Mouse (Mus musculus) granulocyte monocyte progenitor cell, adult 5-6 weeks (primary cell): ENCODE measurements around the gene Rnf169. TPM values are rescaled to one million over a fixed set of nuclear protein-coding genes. Genes with fewer than 3 reads are reported as not detected.
"Not testable (repeated sequence)": the region's sequence is repeated elsewhere in the genome, so short reads cannot be mapped to it uniquely, and the experiment has no call there.

Source experiments
- ATAC-seq: replicated peaks from 2 replicates; pipeline ENCODE4 v1.8.0; 2016; ENCODE audit warnings: mild to moderate bottlenecking, moderate TSS enrichment, inconsistent platforms; ENCODE audit not compliant: poor library complexity, severe bottlenecking
- total RNA-seq, 2 experiments: library from RNA; stranded (forward) in 1 of 2; stranded (reverse) in 1 of 2; fragments of 200-712, 200-1000 nt in 1 of 2; fragments of >200 nt in 1 of 2; fragmentation: Nextera tagmentation in 1 of 2; gene quantifications; 2 replicates each; pipeline ENCODE4 v1.2.3; 2014 to 2017

The Rnf169 gene
- total RNA-seq, 2 experiments from 2014 or later, result 15.2 to 17.9 TPM

DNA sequence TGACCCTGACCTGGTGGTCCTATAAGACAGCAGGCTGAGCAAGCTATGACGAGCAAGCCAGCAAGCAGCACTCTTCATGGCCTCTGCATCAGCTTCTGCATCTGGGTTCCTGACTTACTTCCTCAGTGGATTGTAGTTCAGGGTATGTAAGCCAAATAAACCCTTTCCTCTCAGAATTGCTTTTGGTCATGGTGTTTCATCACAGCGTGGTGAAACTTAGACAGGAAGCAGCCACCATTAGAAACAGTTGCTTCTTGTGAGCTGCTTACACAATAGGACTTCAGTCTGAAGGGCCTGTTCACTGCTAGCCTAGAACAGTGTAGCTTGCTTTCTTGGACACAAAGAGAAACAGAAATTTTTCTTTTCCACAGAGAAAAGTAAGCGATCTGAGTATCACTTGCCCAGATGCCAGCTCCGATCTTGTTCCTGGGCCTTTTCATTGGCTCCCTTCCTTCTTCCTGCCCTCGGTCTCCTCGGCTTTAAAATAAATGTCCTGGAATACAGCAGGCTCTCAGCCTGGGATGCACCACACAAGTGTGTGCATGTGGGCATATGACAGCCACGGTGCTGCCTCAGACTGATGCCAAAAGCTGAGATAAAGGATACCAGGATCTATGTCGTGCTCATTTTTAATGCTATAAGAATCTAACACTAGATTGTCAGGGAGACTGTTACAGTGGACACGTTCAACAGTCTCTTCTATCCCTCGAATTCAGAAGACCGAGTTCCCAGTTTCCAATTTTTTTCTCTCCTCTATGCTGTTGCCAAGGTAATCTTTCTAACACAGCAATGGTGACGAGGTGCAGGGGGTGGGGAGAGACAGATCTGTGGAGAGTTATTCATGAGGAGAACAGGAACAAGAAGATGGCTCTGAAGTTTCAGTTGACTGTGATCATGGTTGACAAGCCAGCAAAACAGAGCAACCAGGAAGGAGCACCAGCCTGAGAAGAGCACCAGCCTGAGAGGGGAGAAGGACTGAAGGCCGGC is 2.3 kb upstream of the Rnf169 start:
- ATAC-seq, result peak; percentile 61

DNA sequence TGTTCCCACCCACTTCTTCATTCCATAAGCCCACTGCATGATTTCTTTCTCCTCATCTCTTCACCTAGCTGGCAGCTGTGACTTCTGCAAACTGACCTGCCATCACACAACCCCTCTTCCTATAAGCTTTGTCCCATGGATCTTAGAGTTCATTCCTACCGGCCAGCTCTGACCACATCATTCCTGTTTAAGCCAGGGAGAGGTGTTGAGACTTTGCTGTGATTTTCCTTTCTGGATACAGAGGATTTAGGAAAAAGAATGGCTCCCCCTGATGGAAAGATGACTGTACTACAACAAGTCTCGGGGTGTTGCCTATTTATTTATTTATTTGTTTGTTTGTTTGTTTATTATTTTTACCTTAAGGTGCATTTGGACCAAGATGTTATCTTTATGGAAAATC is 1.1 kb upstream of the Rnf169 start:
- ATAC-seq, result no peak

DNA sequence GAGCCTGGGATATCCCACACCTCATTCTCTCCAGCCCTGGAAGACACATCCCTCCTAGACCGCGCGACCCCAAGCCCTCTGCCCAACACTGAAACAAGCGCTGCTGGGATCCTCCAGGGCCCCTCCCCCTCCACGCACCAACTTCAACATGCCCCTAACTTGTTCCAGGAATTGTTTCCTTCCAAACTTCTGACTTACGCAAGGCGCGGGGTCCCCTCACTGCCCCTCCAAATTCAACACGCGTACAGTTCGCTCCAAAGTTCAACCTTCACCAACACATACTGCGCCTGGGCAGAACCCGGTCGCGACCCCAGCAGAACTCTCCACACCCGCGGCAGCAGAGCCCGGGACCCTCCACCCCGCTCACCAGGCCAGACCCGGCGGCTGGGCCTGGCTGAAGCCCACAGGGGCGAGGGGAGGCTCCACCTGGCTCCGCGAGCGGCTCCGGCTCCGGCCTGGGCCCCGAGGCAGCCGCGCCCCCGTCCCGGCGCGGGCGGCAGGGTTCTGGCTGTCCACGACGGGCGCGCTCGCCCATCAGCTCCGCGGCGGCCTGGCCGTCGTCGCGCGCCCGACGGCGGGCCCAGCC is 609 bp downstream of the Rnf169 start:
- 0 out of 2 replicates have a peak, but pooled peaks have one; percentile 4 for ATAC-seq

DNA sequence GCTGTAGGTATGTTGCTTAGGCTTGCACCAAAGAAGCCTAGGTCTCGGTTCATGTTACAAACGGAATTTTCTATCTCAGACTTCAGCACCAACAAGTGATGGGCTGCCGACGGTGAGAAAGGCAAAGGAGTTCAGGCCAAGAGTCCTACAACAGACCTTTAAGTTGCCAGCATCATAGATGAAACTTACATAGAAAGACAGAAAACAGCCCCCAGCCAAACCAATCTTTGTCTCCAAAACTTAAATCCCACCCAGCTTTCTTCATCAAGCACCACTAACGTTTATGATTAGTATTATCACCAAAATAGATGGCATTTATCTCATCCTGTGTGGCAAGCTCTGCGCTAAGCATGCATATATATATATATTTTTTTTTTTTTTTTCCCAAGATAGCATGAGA is 1.2 kb downstream of the Rnf169 start:
- ATAC-seq, result no peak

DNA sequence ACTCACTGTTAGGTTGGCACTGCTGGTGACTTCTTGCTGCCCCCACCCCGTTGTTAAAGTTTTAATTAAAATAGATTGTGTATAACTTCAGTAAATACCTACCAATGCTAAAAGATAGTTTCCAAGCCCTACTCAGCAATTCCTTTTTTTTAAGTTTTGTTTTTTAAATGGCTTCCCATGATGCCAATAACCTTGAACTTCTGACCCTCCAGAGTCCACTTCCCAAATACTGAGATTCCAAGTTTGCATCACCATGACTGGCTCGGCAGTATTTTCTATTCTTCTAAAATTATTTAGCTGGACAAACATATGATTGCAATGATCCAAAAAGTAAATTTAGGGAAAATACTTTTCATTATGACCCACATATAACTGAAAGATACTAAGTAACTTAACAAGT is 2.2 kb downstream of the Rnf169 start:
- ATAC-seq, result no peak

DNA sequence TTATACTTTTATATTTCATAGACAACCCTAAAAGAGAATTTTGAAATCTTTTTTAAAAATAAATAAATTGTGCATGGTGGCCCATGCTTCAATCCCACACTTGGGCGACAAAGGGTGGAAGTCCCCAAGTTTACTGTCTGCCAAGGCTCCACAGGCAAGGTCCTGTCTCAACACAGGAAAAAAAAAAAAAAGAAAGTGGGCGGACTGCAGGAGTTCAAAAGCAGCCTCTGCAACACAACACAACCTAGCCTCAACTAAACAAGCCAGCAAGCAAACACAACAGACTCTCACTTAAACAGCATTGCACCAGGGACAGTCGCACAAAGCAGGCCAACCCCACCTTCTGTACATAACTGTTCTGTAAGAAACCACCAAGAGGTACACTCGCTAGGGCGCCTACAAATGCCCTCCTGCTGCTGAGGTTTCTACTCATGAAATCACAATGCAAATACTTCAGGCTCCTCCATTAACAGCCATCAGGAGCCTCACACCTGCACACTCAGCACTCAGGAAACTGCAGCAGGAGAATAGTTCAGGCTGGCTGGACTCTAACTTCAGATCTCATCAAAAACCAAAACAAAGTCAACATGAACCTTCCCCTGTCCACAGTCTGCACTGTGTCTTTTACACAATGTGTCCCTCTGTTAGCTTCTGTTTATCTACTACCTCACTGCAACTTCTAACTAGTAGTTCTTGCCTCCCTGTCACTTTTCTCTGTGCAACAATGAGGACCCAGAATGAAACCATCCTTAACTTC is 4.3 kb downstream of the Rnf169 start:
- peak; percentile 11; the same call in 1 of the 2 replicates for ATAC-seq

DNA sequence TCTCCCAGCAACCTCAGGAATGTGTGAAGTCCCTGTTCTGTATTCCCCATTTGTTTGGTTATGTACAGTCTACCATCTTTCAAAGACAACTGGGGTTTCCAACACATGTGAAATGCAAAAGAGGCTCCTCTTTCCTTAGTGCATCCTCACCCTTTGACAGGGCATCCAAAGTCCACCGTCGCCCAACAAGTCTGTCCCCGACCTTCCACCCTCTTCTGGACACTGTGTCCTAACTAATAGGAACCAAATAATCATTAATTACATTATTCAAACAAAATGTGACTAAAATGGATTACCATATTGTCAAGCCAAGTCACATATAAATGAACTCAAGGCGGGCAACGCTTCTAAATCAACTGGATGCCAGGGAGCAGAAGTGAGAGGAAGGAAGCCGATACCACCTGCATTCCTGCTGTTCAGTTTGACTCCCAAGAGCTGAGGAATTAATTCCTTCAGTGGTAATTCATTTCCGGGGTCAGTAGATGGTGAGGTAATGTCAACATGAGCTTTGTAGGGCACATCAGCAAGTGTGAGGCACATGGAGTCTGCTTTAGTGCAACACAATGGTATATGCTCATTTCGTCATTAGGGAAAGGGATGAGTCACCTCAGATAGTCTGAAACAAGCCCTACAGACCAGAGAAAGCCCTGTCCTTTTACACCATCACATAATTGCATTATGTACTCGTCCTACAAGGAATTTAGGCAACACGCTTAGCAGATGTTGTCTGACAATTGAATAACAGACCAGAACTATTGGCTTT is 5.9 kb downstream of the Rnf169 start:
- ATAC-seq, result peak; percentile 91

DNA sequence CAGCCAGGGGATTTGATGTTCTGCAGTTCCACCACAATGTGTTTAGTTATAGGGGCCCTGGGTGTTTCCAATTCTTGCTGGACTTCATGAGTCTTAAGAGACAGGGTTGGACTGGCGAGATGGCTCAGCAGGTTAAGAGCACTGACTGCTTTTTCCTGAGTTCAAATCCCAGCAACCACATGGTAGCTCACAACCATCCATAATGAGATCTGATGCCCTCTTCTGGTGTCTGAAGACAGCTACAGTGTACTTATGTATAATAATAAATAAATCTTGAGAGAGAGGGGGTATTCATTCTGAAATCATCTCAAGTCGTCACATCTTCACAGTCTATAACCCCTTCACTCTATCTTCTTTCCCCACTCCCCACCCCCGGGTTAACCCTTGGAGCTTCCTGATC is 7.3 kb downstream of the Rnf169 start:
- ATAC-seq, result not testable (repeated sequence)

DNA sequence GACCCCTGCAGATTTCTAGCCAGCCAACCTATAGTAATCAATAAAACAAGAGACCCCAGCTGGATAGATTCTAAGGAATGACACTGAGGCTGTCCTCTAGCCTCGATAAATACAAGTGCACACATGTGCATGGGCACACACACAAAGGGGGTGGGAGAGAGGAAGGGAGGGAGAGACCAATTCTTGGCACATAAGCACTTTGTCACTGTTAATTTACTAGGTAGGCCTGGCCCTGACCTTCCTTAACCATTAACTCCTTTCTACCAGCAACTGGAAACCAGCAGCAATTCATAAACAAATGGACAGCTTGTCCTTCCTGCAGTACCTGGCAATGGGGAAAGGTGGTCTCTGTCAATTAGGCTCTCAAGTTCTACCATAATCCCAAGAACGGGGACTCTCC is 8.3 kb downstream of the Rnf169 start:
- ATAC-seq, result no peak

DNA sequence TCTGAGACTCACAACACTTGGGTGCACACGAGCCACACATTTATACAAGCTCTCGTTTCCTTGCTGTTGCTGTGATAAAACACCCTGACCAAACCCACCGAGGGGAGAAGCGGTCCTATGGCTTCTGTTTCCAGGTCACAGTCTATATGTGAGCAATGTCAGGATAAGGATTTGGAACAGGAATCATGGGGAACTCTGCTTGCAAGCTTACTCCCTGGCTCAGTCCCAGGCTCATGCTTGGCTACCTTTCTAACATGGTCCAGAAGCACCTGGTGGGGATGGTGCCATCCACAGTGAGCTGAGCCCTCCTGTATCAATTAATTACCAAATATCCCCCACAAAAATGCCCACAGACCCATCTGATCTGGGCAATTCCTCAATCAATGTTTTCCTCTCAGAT is 11.1 kb downstream of the Rnf169 start:
- ATAC-seq, result no peak

DNA sequence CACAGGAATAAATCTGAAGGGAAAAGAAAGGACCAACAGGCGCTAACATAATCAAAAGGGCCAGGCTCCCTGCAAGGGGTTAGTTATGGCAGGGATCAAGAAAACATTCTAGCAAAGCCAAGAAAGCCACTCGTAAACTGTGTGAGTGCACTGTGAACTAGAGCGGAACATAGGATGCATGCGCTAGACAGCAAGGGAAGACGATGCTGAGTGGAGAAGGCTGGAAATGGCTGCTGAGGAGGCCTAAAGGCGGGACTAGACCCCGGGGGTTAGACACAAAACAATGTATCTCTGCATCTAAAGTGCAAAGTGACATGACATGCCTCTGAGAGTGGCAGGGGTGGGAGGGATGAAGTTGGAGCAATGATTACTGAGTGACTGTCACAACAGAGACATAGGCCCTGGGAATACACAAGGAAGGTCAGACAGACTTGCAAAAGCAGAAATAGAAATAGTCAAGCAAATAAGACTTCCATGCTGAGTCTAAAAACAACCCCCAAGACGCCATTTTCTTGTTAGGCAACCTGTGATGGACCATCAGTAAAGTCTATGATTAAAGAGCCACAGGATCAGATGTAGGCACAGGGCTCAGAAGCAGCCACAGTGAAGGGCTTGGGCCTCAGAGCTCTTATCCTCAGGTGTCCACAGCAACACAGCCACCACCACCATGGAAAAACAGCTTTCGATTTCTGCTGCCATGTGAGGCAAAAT is 14.1 kb downstream of the Rnf169 start:
- ATAC-seq, result no peak

DNA sequence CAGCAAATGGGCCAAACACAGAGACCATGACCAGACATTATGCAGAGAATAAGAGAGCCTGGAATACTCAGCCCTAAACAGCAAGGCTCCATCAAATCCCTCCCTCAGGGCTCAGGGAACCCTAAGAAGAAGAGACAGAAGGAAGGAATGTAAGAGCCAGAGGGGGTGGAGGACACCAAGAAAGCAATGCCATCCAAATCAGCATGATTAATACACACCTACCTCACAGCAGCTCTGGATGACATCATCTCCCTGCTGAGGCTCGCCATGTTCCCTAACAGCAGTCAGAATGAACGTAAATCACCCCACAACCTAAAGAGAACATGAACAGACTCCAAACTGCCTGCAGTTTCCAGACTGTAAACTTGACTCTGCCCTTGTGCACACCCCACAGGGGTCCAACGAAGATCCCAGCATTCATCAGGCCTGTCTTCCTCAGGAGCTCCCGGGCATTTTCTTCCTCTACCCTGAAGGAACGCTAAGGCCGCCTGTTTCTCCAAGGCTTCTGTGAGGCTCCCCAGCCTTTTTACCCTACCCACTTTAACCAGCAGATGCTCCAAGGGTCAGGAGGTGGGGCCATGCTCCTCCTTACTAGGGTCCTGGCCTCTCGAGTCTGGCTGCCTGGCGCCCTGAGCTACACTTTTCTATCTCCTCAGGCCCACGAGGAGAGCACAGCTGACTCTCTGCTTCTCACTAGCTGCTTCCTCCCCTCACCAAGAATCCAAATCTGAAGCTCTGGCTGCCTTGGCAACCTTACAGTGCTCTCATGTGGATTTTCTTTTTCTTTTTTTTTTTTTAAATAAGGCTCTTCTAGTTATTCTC is 15.0 kb downstream of the Rnf169 start:
- ATAC-seq, result no peak

DNA sequence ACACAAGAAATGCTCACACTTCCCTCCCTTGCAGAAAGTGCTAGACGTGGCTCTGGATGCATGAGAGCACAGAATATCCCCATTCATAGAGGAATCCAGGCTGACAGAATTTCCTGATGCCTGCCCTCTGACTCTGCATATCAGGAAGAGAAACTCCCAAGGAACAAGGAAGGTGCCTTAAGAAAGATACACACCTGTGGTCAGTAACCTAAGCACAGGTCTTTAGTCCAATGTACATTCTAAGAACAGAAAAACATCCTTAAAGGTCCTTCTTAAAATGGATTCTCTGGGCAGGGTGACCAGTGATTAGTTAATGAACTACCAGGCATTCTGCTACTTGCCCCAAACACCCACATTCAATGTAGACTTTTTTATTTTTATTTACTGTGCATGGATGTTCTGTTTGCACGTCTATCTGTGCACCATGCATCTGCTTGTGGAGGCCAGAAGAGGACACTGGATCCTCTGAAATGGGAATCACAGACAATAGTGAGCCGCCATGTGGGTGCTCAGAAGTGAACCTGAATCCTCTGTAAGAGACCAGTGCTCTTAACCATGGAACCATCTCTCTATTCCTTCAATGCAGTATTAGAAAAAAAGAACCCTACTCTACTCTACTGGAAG is 16.9 kb downstream of the Rnf169 start:
- ATAC-seq, result no peak

DNA sequence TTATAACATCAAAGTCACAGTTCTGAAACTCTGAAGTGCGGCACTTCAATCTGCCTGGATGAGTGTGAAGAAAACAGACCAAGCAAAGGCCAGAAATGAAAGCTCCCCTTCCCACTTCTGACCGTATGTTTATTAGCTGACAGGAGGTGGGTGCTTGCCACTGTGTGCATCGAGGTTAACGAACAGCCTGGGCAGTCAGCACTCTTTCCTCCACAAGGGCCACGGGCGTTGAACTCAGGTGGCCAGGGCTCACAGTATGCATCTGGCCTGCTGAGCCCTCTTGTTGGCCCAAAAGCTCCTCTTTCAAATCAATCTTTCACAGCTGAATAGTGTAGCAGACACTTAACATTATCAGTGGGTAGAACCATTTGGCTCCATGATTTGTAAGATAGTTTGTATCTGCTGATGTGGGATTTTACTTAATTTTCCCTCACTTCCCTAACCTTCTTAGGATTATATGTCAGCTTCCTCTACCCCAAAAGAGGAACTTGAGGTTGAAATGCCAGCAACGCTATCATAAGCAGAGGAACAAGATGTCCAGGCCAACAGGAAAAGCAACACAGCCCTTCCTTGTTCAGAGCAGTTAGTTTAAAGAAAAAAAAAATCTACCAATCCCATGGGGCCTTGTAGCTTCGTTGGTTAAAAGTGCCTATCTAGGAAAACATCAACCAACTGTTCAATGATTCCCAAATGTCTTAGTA is 17.6 kb downstream of the Rnf169 start:
- peak; percentile 91 for ATAC-seq

DNA sequence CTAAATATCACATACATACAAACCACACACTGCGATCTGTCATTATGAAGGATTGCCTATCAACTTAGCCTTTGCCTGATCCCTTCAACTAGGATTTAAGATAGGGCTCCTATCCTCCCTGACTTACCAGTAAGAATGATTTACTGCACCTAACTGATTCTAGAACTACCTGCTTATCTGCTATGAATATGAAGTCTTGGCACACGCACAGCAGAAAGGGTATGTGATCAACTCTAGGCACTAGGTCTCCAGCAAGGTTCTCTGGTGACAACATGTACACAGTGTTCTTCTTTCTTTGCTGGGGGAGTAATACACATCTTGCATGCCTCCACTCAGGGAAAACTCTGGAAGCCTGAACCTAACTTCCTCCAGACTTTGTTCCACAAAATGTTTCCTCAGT is 18.7 kb downstream of the Rnf169 start:
- ATAC-seq, result no peak

DNA sequence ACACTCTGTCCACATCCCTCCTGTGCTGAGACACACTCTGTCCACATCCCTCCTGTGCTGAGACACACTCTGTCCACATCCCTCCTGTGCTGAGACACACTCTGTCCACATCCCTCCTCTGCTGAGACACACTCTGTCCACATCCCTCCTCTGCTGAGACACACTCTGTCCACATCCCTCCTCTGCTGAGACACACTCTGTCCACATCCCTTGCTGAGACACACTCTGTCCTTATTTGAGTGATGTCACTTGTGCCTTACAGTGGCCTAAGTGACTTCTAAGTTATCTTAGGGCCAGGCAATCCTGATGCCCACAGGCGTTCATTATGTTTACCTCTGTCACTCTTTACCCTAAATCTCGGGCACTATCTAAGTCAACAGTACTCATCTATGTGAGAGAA is 19.7 kb downstream of the Rnf169 start:
- not testable (repeated sequence) for ATAC-seq

DNA sequence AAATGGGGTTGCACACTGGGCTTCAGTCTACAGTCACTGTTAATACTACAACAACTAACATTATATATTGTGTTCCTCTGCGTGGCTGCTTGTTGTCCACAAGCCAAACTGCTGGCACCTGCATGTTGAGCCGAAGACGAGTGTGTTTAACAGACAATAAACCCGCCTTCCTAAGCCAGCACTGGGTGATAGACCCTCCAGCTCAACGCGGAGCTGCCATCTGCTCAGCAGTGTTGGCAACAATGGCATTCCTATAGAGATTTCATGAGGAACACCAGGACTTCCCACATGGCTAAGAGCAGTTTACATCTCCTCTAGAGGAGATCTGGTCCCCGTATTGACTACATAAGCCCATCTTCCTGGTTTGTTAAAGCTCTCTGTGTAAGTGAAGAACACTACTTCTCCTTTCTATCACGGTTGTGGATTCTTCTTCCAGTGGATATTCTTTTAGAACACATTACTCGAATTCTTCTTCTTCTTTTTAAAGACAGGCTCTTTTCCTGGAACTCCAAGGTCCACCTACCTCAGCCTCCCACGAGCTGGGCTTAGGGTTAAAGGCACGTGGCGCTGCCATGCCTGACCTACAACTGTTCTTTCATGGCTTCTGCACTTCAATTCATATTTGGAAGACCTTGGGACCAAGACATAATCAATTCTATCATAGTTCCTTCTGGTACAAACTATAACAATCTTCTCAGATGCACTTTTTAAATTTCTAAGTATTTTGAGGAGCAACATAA is 22.9 kb downstream of the Rnf169 start:
- ATAC-seq, result peak; percentile 49
